Mouse (Mus musculus) thymus, adult 2 months (tissue): ENCODE measurements around the gene Sgpl1. TPM values are rescaled to one million over a fixed set of nuclear protein-coding genes. Genes with fewer than 3 reads are reported as not detected.

ENCODE experiments used
- DNase-seq: peaks from one replicate; pipeline ENCODE4 v3.0.0; 2021
- H3K27ac ChIP-seq: fragments of 200-500 bp; 2 replicates; pipeline ENCODE4 v1.5.1; 2012; ENCODE audit warnings: low read length, control low read depth; ENCODE audit not compliant: control insufficient read depth, insufficient read depth
- H3K27me3 ChIP-seq: fragments of 200-500 bp; 2 replicates; pipeline ENCODE4 v1.6.1; 2012; ENCODE audit warnings: mild to moderate bottlenecking, low read length, moderate library complexity, mixed read lengths; ENCODE audit not compliant: control insufficient read depth, insufficient read depth
- H3K36me3 ChIP-seq: fragments of 200-500 bp; 2 replicates; pipeline ENCODE4 v1.6.1; 2012; ENCODE audit warnings: mild to moderate bottlenecking, low read length, moderate library complexity; ENCODE audit not compliant: control insufficient read depth, insufficient read depth
- H3K4me1 ChIP-seq: fragments of 200-500 bp; replicated peaks from 2 replicates; pipeline ENCODE4 v1.6.1; 2012; ENCODE audit warnings: low read length; ENCODE audit not compliant: control insufficient read depth, insufficient read depth
- H3K4me3 ChIP-seq: fragments of 200-500 bp; 2 replicates; pipeline ENCODE4 v1.5.1; 2012; ENCODE audit warnings: mild to moderate bottlenecking, low read length, control low read depth, moderate library complexity; ENCODE audit not compliant: control insufficient read depth, insufficient read depth
- CTCF ChIP-seq: fragments of 200-500 bp; IDR thresholded peaks from 2 replicates; pipeline ENCODE4 v1.5.1; 2012; ENCODE audit warnings: mild to moderate bottlenecking, control low read depth, low read length, moderate library complexity, borderline replicate concordance; ENCODE audit not compliant: control insufficient read depth, poor library complexity, insufficient read depth; ENCODE audit errors: extremely low read depth
- POLR2A ChIP-seq: fragments of 200-500 bp; IDR thresholded peaks from 2 replicates; pipeline ENCODE4 v1.6.1; 2012; ENCODE audit warnings: mild to moderate bottlenecking, low read length, control low read depth, moderate library complexity; ENCODE audit not compliant: control insufficient read depth, poor library complexity, insufficient read depth; ENCODE audit errors: extremely low read depth
- WGBS: fragments of 180-500 bp; shearing (Covaris S2); methylation state at CpG from one replicate; pipeline ENCODE4 v1.1.7; 2018; 5-methylcytosine and 5-hydroxymethylcytosine counted together
- polyA plus RNA-seq: library from polyadenylated mRNA; depleted of rRNA; stranded (reverse); fragments of >200 nt; gene quantifications from 2 replicates; pipeline ENCODE4 v1.2.3, GENCODE M21; 2012

The Sgpl1 gene
- polyA plus RNA-seq, 1 experiment, result 105 TPM

- 0 out of 2 replicates have a peak, but pooled peaks cover 4% of the 10 kb centered on the region for H3K4me1 ChIP-seq
- no peak overlapping the region for H3K4me3 ChIP-seq
- no peak overlapping the region for H3K27ac ChIP-seq
- TF ChIP-seq POLR2A, result no peak
- TF ChIP-seq CTCF, result no peak
- H3K27me3 ChIP-seq, result no peaks in the 10 kb centered on the region
- WGBS, result 75% methylated on average over 2 of the region's 2 CpGs
- H3K36me3 ChIP-seq, result no peaks in the 10 kb centered on the region
- DNase-seq, result no peak
These were observed 20.9 kb upstream of the Sgpl1 start for GRCm38 (mm10) chr10:61168393-61168792.

GRCm38 (mm10) chr10:61167333-61168096, 20.0 kb upstream of the Sgpl1 start:
- no peak for TF ChIP-seq CTCF
- TF ChIP-seq POLR2A, result no peak
- no peak for DNase-seq
- H3K36me3 ChIP-seq, result no peaks in the 10 kb centered on the region
- 15% methylated on average over 9 of the region's 9 CpGs for WGBS
- H3K4me1 ChIP-seq, result 0 out of 2 replicates have a peak, but pooled peaks cover 4% of the 10 kb centered on the region
- no peak overlapping the region for H3K4me3 ChIP-seq
- H3K27ac ChIP-seq, result no peak overlapping the region
- no peaks in the 10 kb centered on the region for H3K27me3 ChIP-seq

GRCm38 (mm10) chr10:61162366-61162765, 14.9 kb upstream of the Sgpl1 start:
- TF ChIP-seq CTCF (no peak), POLR2A (no peak)
- no peak overlapping the region for H3K27ac ChIP-seq
- H3K27me3 ChIP-seq, result no peaks in the 10 kb centered on the region
- 92% methylated on average over 3 of the region's 3 CpGs for WGBS
- no peaks in the 10 kb centered on the region for H3K36me3 ChIP-seq
- DNase-seq, result no peak
- no peaks in the 10 kb centered on the region for H3K4me1 ChIP-seq
- H3K4me3 ChIP-seq, result no peak overlapping the region

GRCm38 (mm10) chr10:61160671-61161070, 13.2 kb upstream of the Sgpl1 start:
- TF ChIP-seq POLR2A, result no peak
- no peak for TF ChIP-seq CTCF
- WGBS, result 92% methylated on average over 4 of the region's 4 CpGs
- Histone ChIP-seq H3K4me1 (no peaks in the 10 kb centered on the region), H3K4me3 (no peak overlapping the region), H3K27me3 (no peaks in the 10 kb centered on the region), H3K36me3 (no peaks in the 10 kb centered on the region), H3K27ac (no peak overlapping the region)
- DNase-seq, result no peak

- DNase-seq, result no peak
- Histone ChIP-seq H3K27ac (no peak overlapping the region), H3K36me3 (no peaks in the 10 kb centered on the region), H3K27me3 (no peaks in the 10 kb centered on the region), H3K4me1 (no peaks in the 10 kb centered on the region), H3K4me3 (no peak overlapping the region)
- no peak for TF ChIP-seq POLR2A
- no peak for TF ChIP-seq CTCF
- 90% methylated on average over 7 of the region's 7 CpGs for WGBS
These were observed 12.6 kb upstream of the Sgpl1 start for GRCm38 (mm10) chr10:61160089-61160488.

- Histone ChIP-seq H3K27ac (no peak overlapping the region), H3K27me3 (no peaks in the 10 kb centered on the region), H3K36me3 (no peaks in the 10 kb centered on the region), H3K4me1 (no peaks in the 10 kb centered on the region), H3K4me3 (no peak overlapping the region)
- TF ChIP-seq POLR2A (no peak), CTCF (no peak)
- 94% methylated on average over 3 of the region's 3 CpGs for WGBS
- DNase-seq, result no peak
These were observed 11.1 kb upstream of the Sgpl1 start for GRCm38 (mm10) chr10:61158594-61158993.

- 86% methylated on average over 2 of the region's 2 CpGs for WGBS
- no peak for TF ChIP-seq POLR2A
- TF ChIP-seq CTCF, result no peak
These were observed 8.9 kb upstream of the Sgpl1 start for GRCm38 (mm10) chr10:61156453-61156852.

GRCm38 (mm10) chr10:61155611-61156010, 8.1 kb upstream of the Sgpl1 start:
- H3K4me1 ChIP-seq, result no peaks in the 10 kb centered on the region
- no peak overlapping the region for H3K4me3 ChIP-seq
- WGBS, result 87% methylated on average over 3 of the region's 3 CpGs
- H3K36me3 ChIP-seq, result no peaks in the 10 kb centered on the region
- TF ChIP-seq POLR2A (no peak), CTCF (no peak)
- DNase-seq, result no peak
- no peaks in the 10 kb centered on the region for H3K27me3 ChIP-seq
- no peak overlapping the region for H3K27ac ChIP-seq

More at GRCm38 (mm10) chr10:61156453-61156852, 8.9 kb upstream of the Sgpl1 start:
- H3K4me3 ChIP-seq, result no peak overlapping the region
- H3K27me3 ChIP-seq, result no peaks in the 10 kb centered on the region
- H3K4me1 ChIP-seq, result no peaks in the 10 kb centered on the region
- H3K36me3 ChIP-seq, result no peaks in the 10 kb centered on the region
- DNase-seq, result no peak
- no peak overlapping the region for H3K27ac ChIP-seq
